Mouse (Mus musculus): ENCODE measurements around the gene Fto.

DNA sequence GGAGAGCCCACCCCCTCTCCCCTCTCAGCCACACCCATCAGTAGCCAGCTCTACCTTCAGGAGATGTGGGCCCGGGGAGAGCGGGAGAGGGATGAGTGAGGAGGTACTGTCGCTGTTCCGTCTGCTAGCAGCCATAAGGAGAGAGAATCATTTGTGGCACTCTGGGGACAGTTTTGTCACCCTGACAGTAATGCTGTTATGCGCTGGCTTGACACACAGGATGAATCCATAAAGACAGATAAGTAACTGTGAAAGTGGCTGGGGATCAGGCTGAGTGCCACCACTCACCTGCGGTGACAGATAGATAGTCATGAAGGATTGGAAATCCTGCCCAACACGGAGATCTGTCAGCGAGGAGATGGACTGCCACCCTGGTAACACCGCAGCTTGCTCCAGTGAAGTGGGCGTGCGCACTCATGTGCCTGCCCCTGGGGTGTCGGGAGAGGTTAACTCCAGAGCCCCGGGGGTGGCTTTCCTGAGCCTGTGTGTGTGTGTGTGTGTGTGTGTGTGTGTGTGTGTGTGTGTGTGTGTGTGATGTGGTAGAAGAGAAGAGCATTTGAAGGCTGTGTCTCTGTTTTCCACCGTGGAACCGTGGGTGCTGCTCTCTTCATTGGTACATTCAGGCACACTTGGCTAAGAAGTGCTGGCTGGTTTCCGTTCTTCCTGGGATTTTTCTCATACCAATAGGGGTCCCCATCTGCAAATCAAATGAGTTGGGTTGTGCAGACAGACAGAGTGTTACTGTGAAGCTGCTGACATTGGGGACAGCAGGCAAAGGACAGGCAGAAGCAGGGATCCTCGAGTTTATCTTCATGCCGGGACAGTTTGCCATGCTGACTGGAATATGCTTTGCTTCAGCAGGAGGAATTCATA is 312.6 kb downstream of the Fto start:
- TF ChIP-seq CTCF (IDR thresholded peaks at IDR 0.05; ENCODE audit: borderline replicate concordance, extremely low read depth, insufficient read depth, insufficient read length) (peak; percentile 21; the same call in 1 of the 2 replicates), POLR2A (IDR thresholded peaks at IDR 0.05; ENCODE audit: borderline replicate concordance, extremely low read depth, insufficient read depth, insufficient read length, poor library complexity, severe bottlenecking) (no peak)

Data from brain, embryonic 14.5 days (tissue).